Comparison of ENCODE assay signal across 9 mouse cellular contexts in genomic region chr10:127340577-127341359, GRCm38 (mm10). TPM values are rescaled to one million over a fixed set of nuclear protein-coding genes. Genes with fewer than 3 reads are reported as not detected.
A peak's percentile ranks its signal among the peaks of the same experiment; 100 is the strongest.
DNase-seq lines count a peak whose midpoint lies in the region; ATAC-seq and TF ChIP-seq lines count a peak whose summit lies in the region.
"Had no signal": no experiment of that assay in that cellular context is flagged by ENCODE, and none has a peak within 500 bp of the region (broad histone marks: within the 10 kb centered on the region; RNA-seq: fewer than 3 reads in every experiment).

No protein-coding gene starts in this region.

- peaks cover 34% of the 10 kb centered on the region for H3K4me1 ChIP-seq in heart, embryonic 13.5 days
- peaks cover 3% of the 10 kb centered on the region; the same call in 1 of the 2 replicates for H3K4me1 ChIP-seq in heart, postnatal 0 days (ENCODE audit: control insufficient read depth, insufficient read depth)
- H3K4me1 ChIP-seq in midbrain, embryonic 10.5 days, result peaks cover 45% of the 10 kb centered on the region
- no peaks in the 10 kb centered on the region for H3K4me1 ChIP-seq in cerebellum, adult 2 months (ENCODE audit: control insufficient read depth, insufficient read depth, low read length)

- no peak overlapping the region for H3K27ac ChIP-seq in heart, embryonic 13.5 days (replicated peaks)
- no peak overlapping the region for H3K27ac ChIP-seq in heart, postnatal 0 days (ENCODE audit: low read depth)
- H3K27ac ChIP-seq in midbrain, embryonic 10.5 days (replicated peaks), result peak overlapping the region; percentile 94
- H3K27ac ChIP-seq in cerebellum, adult 2 months (ENCODE audit: insufficient read depth, low read length), result no peak overlapping the region
- H3K27ac ChIP-seq: macrophage had no signal

- intact Hi-C loops in heart, postnatal 10 days (cut with DNase I), result no loop called here

- peak overlapping the region; percentile 96 for H3K4me2 ChIP-seq in heart, embryonic 13.5 days
- H3K4me2 ChIP-seq in heart, postnatal 0 days (ENCODE audit: low read depth, low read length), result peak overlapping the region; percentile 78

- peaks cover 63% of the 10 kb centered on the region for H3K27me3 ChIP-seq in heart, embryonic 13.5 days (replicated peaks)
- peaks cover 34% of the 10 kb centered on the region for H3K27me3 ChIP-seq in heart, postnatal 0 days (ENCODE audit: control insufficient read depth, insufficient read depth, low read length)
- peaks cover 49% of the 10 kb centered on the region for H3K27me3 ChIP-seq in midbrain, embryonic 10.5 days (ENCODE audit: low read depth, poor library complexity, severe bottlenecking)
- H3K27me3 ChIP-seq in cerebellum, adult 2 months (ENCODE audit: control insufficient read depth, insufficient read depth, low read length), result no peaks in the 10 kb centered on the region; the same call in 1 of the 2 replicates

- no peak for DNase-seq in heart, postnatal 10 days
- peak; percentile 42 for DNase-seq in MN1 (ENCODE audit: low spot score)
- DNase-seq in heart, postnatal 0 days (ENCODE audit: low spot score), result no peak
- DNase-seq in midbrain, embryonic 10.5 days (ENCODE audit: low spot score), result peak; percentile 87
- no peak for DNase-seq in thymus, adult 18-20 months
- DNase-seq in cerebellum, adult 2 months, result no peak
- no peak for DNase-seq in ovary, adult 18-20 months (ENCODE audit: low spot score)

- peak overlapping the region; percentile 57 for H3K4me3 ChIP-seq in heart, embryonic 13.5 days
- peak overlapping the region; percentile 46 for H3K4me3 ChIP-seq in heart, postnatal 0 days (ENCODE audit: low read depth, low read length)
- H3K4me3 ChIP-seq in midbrain, embryonic 10.5 days, result peak overlapping the region; percentile 64
- H3K4me3 ChIP-seq in cerebellum, adult 2 months (replicated peaks; ENCODE audit: insufficient read depth, low read depth, low read length), result no peak overlapping the region

- TF ChIP-seq CTCF in heart, postnatal 0 days (IDR thresholded peaks at IDR 0.05; ENCODE audit: low read depth), result no peak
- no peak for TF ChIP-seq CTCF in cerebellum, adult 2 months (IDR thresholded peaks at IDR 0.05; ENCODE audit: borderline replicate concordance, insufficient read depth, low read depth, low read length)

- TF ChIP-seq EP300 in heart, postnatal 0 days (IDR thresholded peaks at IDR 0.05; ENCODE audit: low read depth), result no peak

- no peaks in the 10 kb centered on the region for H3K9me3 ChIP-seq in heart, embryonic 13.5 days
- H3K9me3 ChIP-seq in heart, postnatal 0 days (replicated peaks; ENCODE audit: control insufficient read depth, low read length), result no peaks in the 10 kb centered on the region
- H3K9me3 ChIP-seq in midbrain, embryonic 10.5 days (replicated peaks), result no peaks in the 10 kb centered on the region

- no peak for ATAC-seq in heart, embryonic 13.5 days (ENCODE audit: extremely low read depth, insufficient number of reproducible peaks, low FRiP score, low TSS enrichment)
- ATAC-seq in heart, postnatal 0 days (ENCODE audit: insufficient read depth, low read depth), result no peak

- TF ChIP-seq POLR2A in cerebellum, adult 2 months (IDR thresholded peaks at IDR 0.05; ENCODE audit: borderline replicate concordance, insufficient read depth, low read length), result no peak

- 2% methylated on average over 27 of the region's 27 CpGs for WGBS in heart, embryonic 13.5 days
- WGBS in heart, postnatal 0 days, result 3% methylated on average over 27 of the region's 27 CpGs
- WGBS in midbrain, embryonic 10.5 days, result under 1% methylated on average over 27 of the region's 27 CpGs
- 1% methylated on average over 27 of the region's 27 CpGs for WGBS in cerebellum, adult 2 months

- peak overlapping the region; percentile 71 for H3K9ac ChIP-seq in heart, embryonic 13.5 days
- H3K9ac ChIP-seq in heart, postnatal 0 days (replicated peaks; ENCODE audit: low read depth, low read length), result 0 out of 2 replicates have a peak overlapping the region, but pooled peaks have one; percentile 8

- no peaks in the 10 kb centered on the region for H3K36me3 ChIP-seq in heart, embryonic 13.5 days
- no peaks in the 10 kb centered on the region for H3K36me3 ChIP-seq in heart, postnatal 0 days (replicated peaks; ENCODE audit: control insufficient read depth, insufficient read depth, low read length)
- H3K36me3 ChIP-seq in midbrain, embryonic 10.5 days, result peaks cover 22% of the 10 kb centered on the region

RNA-seq across cellular contexts. Expression of gene Gli1, which starts 1.0 kb away (rescaled TPM):
- 0.93 and 1.4 TPM in 2 replicates for polyA plus RNA-seq in heart, embryonic 13.5 days (2015; fragmentation: Nextera tagmentation; extraction: Ambion mirVana)
- total RNA-seq in heart, postnatal 10 days (2021), result 1 to 10 TPM; 2.1 to 2.5 TPM
- 1.1 TPM in 1 of 2 replicates, not detected in the other for total RNA-seq in heart, postnatal 0 days (2014; rRNA removed; ENCODE audit: low replicate concordance)
- polyA plus RNA-seq in heart, postnatal 0 days (2015; fragmentation: Nextera tagmentation; extraction: Ambion mirVana), result 0.51 and 0.59 TPM in 2 replicates
- polyA plus RNA-seq in midbrain, embryonic 10.5 days (2016; fragmentation: Nextera tagmentation; extraction: Ambion mirVana), result 7.8 and 11.0 TPM in 2 replicates
- polyA plus RNA-seq in cerebellum, adult 2 months (2012; rRNA removed), result 10.6 and 12.5 TPM in 2 replicates
- polyA plus RNA-seq: macrophage had no signal

RNA-seq across cellular contexts. Expression of gene Inhbe, which starts 13.4 kb away (rescaled TPM):
- polyA plus RNA-seq in heart, embryonic 13.5 days (2015; fragmentation: Nextera tagmentation; extraction: Ambion mirVana), result 0.06 TPM in 1 of 2 replicates, not detected in the other
- not detected for total RNA-seq in heart, postnatal 10 days (2021)
- not detected in 2 replicates for total RNA-seq in heart, postnatal 0 days (2014; rRNA removed; ENCODE audit: low replicate concordance)
- not detected in 2 replicates for polyA plus RNA-seq in heart, postnatal 0 days (2015; fragmentation: Nextera tagmentation; extraction: Ambion mirVana)
- polyA plus RNA-seq in midbrain, embryonic 10.5 days (2016; fragmentation: Nextera tagmentation; extraction: Ambion mirVana), result 0.02 TPM in 1 of 2 replicates, not detected in the other
- polyA plus RNA-seq in cerebellum, adult 2 months (2012; rRNA removed), result 0.03 TPM in 1 of 2 replicates, not detected in the other
- polyA plus RNA-seq: macrophage had no signal

RNA-seq across cellular contexts. Expression of gene Arhgap9, which starts 19.0 kb away (rescaled TPM):
- 1.7 and 1.9 TPM in 2 replicates for polyA plus RNA-seq in heart, embryonic 13.5 days (2015; fragmentation: Nextera tagmentation; extraction: Ambion mirVana)
- total RNA-seq in heart, postnatal 10 days (2021), result 1 to 10 TPM; 3.3 to 4.1 TPM
- 0.73 and 0.97 TPM in 2 replicates for total RNA-seq in heart, postnatal 0 days (2014; rRNA removed; ENCODE audit: low replicate concordance)
- 1.4 and 1.8 TPM in 2 replicates for polyA plus RNA-seq in heart, postnatal 0 days (2015; fragmentation: Nextera tagmentation; extraction: Ambion mirVana)
- polyA plus RNA-seq in midbrain, embryonic 10.5 days (2016; fragmentation: Nextera tagmentation; extraction: Ambion mirVana), result 1.1 and 1.3 TPM in 2 replicates
- 0.87 and 0.97 TPM in 2 replicates for polyA plus RNA-seq in cerebellum, adult 2 months (2012; rRNA removed)

RNA-seq across cellular contexts. Expression of gene Mars, which starts 29.2 kb away (rescaled TPM):
- 84.0 and 86.4 TPM in 2 replicates for polyA plus RNA-seq in heart, embryonic 13.5 days (2015; fragmentation: Nextera tagmentation; extraction: Ambion mirVana)
- total RNA-seq in heart, postnatal 10 days (2021), result 10 to 100 TPM; 42.0 to 43.9 TPM
- 48.9 and 68.9 TPM in 2 replicates for total RNA-seq in heart, postnatal 0 days (2014; rRNA removed; ENCODE audit: low replicate concordance)
- polyA plus RNA-seq in heart, postnatal 0 days (2015; fragmentation: Nextera tagmentation; extraction: Ambion mirVana), result 62.4 and 64.6 TPM in 2 replicates
- 180 and 187 TPM in 2 replicates for polyA plus RNA-seq in midbrain, embryonic 10.5 days (2016; fragmentation: Nextera tagmentation; extraction: Ambion mirVana)
- polyA plus RNA-seq in cerebellum, adult 2 months (2012; rRNA removed), result 81.6 and 87.4 TPM in 2 replicates

RNA-seq across cellular contexts. Expression of gene Inhbc, which starts 29.5 kb away (rescaled TPM):
- not detected in 2 replicates for polyA plus RNA-seq in heart, embryonic 13.5 days (2015; fragmentation: Nextera tagmentation; extraction: Ambion mirVana)
- not detected for total RNA-seq in heart, postnatal 10 days (2021)
- total RNA-seq in heart, postnatal 0 days (2014; rRNA removed; ENCODE audit: low replicate concordance), result not detected in 2 replicates
- polyA plus RNA-seq in heart, postnatal 0 days (2015; fragmentation: Nextera tagmentation; extraction: Ambion mirVana), result not detected in 2 replicates
- not detected in 2 replicates for polyA plus RNA-seq in midbrain, embryonic 10.5 days (2016; fragmentation: Nextera tagmentation; extraction: Ambion mirVana)
- not detected in 2 replicates for polyA plus RNA-seq in cerebellum, adult 2 months (2012; rRNA removed)
- polyA plus RNA-seq: macrophage had no signal

Comparison
In these comparisons a context has a peak if more than half of its experiments do, and no peak if none do; other contexts are left out.
1. DNase-seq: peak in MN1 (single experiment) and midbrain, embryonic 10.5 days (single experiment); none in heart, postnatal 10 days (0 of 2), heart, postnatal 0 days (single experiment), thymus, adult 18-20 months (0 of 2), cerebellum, adult 2 months (0 of 2) and ovary, adult 18-20 months (single experiment).